Mouse (Mus musculus): ENCODE data around the gene Acp5. TPM values are rescaled to one million over a fixed set of nuclear protein-coding genes. Genes with fewer than 3 reads are reported as not detected.

The Acp5 gene
- polyA plus RNA-seq, 1 experiment: 103 TPM

GRCm38 (mm10) chr9:22149426-22150248 is 14.1 kb upstream of the Acp5 start:
- TF ChIP-seq CTCF (IDR thresholded peaks at IDR 0.05; ENCODE audit: control insufficient read depth, insufficient read depth, low read length) (no peak), POLR2A (IDR thresholded peaks at IDR 0.05; ENCODE audit: borderline replicate concordance, control insufficient read depth, low read depth, low read length) (no peak)
- no peak overlapping the region for H3K27ac ChIP-seq (ENCODE audit: control insufficient read depth, insufficient read depth, low read depth, low read length, poor library complexity)
- H3K4me1 ChIP-seq (ENCODE audit: control insufficient read depth, insufficient read depth, low read length): no peaks in the 10 kb centered on the region; the same call in 1 of the 2 replicates
- 73% methylated on average over 20 of the region's 20 CpGs for whole genome bisulfite sequencing
- H3K4me3 ChIP-seq (replicated peaks; ENCODE audit: control insufficient read depth, low read depth, low read length): no peak overlapping the region

GRCm38 (mm10) chr9:22144304-22144965 is 8.9 kb upstream of the Acp5 start:
- Histone ChIP-seq H3K4me1 (ENCODE audit: control insufficient read depth, insufficient read depth, low read length) (no peaks in the 10 kb centered on the region; the same call in 1 of the 2 replicates), H3K4me3 (replicated peaks; ENCODE audit: control insufficient read depth, low read depth, low read length) (no peak overlapping the region), H3K27ac (ENCODE audit: control insufficient read depth, insufficient read depth, low read depth, low read length, poor library complexity) (peak overlapping the region; percentile 81)
- WGBS: 58% methylated on average over 8 of the region's 8 CpGs
- no peak for TF ChIP-seq POLR2A (IDR thresholded peaks at IDR 0.05; ENCODE audit: borderline replicate concordance, control insufficient read depth, low read depth, low read length)
- TF ChIP-seq CTCF (IDR thresholded peaks at IDR 0.05; ENCODE audit: control insufficient read depth, insufficient read depth, low read length): no peak

GRCm38 (mm10) chr9:22143108-22144037 is 7.9 kb upstream of the Acp5 start:
- Histone ChIP-seq H3K4me1 (ENCODE audit: control insufficient read depth, insufficient read depth, low read length) (no peaks in the 10 kb centered on the region; the same call in 1 of the 2 replicates), H3K4me3 (replicated peaks; ENCODE audit: control insufficient read depth, low read depth, low read length) (no peak overlapping the region), H3K27ac (ENCODE audit: control insufficient read depth, insufficient read depth, low read depth, low read length, poor library complexity) (no peak overlapping the region)
- 28% methylated on average over 17 of the region's 17 CpGs for WGBS
- TF ChIP-seq CTCF (IDR thresholded peaks at IDR 0.05; ENCODE audit: control insufficient read depth, insufficient read depth, low read length) (peak; percentile 92), POLR2A (IDR thresholded peaks at IDR 0.05; ENCODE audit: borderline replicate concordance, control insufficient read depth, low read depth, low read length) (no peak)

GRCm38 (mm10) chr9:22139746-22140145 is 4.2 kb upstream of the Acp5 start:
- Histone ChIP-seq H3K4me3 (replicated peaks; ENCODE audit: control insufficient read depth, low read depth, low read length) (no peak overlapping the region), H3K4me1 (ENCODE audit: control insufficient read depth, insufficient read depth, low read length) (peaks cover 2% of the 10 kb centered on the region), H3K27ac (ENCODE audit: control insufficient read depth, insufficient read depth, low read depth, low read length, poor library complexity) (no peak overlapping the region)
- whole genome bisulfite sequencing: 92% methylated on average over 5 of the region's 5 CpGs
- TF ChIP-seq CTCF (IDR thresholded peaks at IDR 0.05; ENCODE audit: control insufficient read depth, insufficient read depth, low read length): no peak
- TF ChIP-seq POLR2A (IDR thresholded peaks at IDR 0.05; ENCODE audit: borderline replicate concordance, control insufficient read depth, low read depth, low read length): no peak

- Histone ChIP-seq H3K27ac (ENCODE audit: control insufficient read depth, insufficient read depth, low read depth, low read length, poor library complexity) (no peak overlapping the region), H3K4me1 (ENCODE audit: control insufficient read depth, insufficient read depth, low read length) (peaks cover 3% of the 10 kb centered on the region), H3K4me3 (replicated peaks; ENCODE audit: control insufficient read depth, low read depth, low read length) (no peak overlapping the region)
- no peak for TF ChIP-seq POLR2A (IDR thresholded peaks at IDR 0.05; ENCODE audit: borderline replicate concordance, control insufficient read depth, low read depth, low read length)
- peak; percentile 87 for TF ChIP-seq CTCF (IDR thresholded peaks at IDR 0.05; ENCODE audit: control insufficient read depth, insufficient read depth, low read length)
- WGBS: 28% methylated on average over 2 of the region's 2 CpGs
These were observed 3.0 kb upstream of the Acp5 start for GRCm38 (mm10) chr9:22138480-22138879.

- Histone ChIP-seq H3K4me1 (ENCODE audit: control insufficient read depth, insufficient read depth, low read length) (peaks cover 5% of the 10 kb centered on the region), H3K4me3 (replicated peaks; ENCODE audit: control insufficient read depth, low read depth, low read length) (no peak overlapping the region), H3K27ac (ENCODE audit: control insufficient read depth, insufficient read depth, low read depth, low read length, poor library complexity) (peak overlapping the region; percentile 51)
- no peak for TF ChIP-seq POLR2A (IDR thresholded peaks at IDR 0.05; ENCODE audit: borderline replicate concordance, control insufficient read depth, low read depth, low read length)
- whole genome bisulfite sequencing: 76% methylated on average over 23 of the region's 23 CpGs
These were observed 1.4 kb upstream of the Acp5 start for GRCm38 (mm10) chr9:22136765-22137547.

- WGBS: 56% methylated on average over 9 of the region's 9 CpGs
- TF ChIP-seq POLR2A (IDR thresholded peaks at IDR 0.05; ENCODE audit: borderline replicate concordance, control insufficient read depth, low read depth, low read length) (no peak), CTCF (IDR thresholded peaks at IDR 0.05; ENCODE audit: control insufficient read depth, insufficient read depth, low read length) (no peak)
- H3K4me3 ChIP-seq (replicated peaks; ENCODE audit: control insufficient read depth, low read depth, low read length): peak overlapping the region; percentile 54
- peaks cover 7% of the 10 kb centered on the region for H3K4me1 ChIP-seq (ENCODE audit: control insufficient read depth, insufficient read depth, low read length)
- peak overlapping the region; percentile 70 for H3K27ac ChIP-seq (ENCODE audit: control insufficient read depth, insufficient read depth, low read depth, low read length, poor library complexity)
These were observed 395 bp downstream of the Acp5 start for GRCm38 (mm10) chr9:22134988-22135643.
